Mouse (Mus musculus): ENCODE data around the gene Paxbp1. TPM values are rescaled to one million over a fixed set of nuclear protein-coding genes. Genes with fewer than 3 reads are reported as not detected.
"Not testable (repeated sequence)": the region's sequence is repeated elsewhere in the genome, so short reads cannot be mapped to it uniquely, and the experiment has no call there.

Gene Paxbp1
- 135 to 183 TPM (median 160 TPM) in 3 replicates for total RNA-seq (2017)

GRCm38 (mm10) chr16:91044270-91045182, at the start of gene Paxbp1:
Paxbp1 (minus strand) TSS chr16:91044543.
- peak; percentile 97 for ATAC-seq (replicated peaks; ENCODE audit: insufficient number of reproducible peaks, low FRiP score, low TSS enrichment, poor library complexity, severe bottlenecking)

- no peak for ATAC-seq (replicated peaks; ENCODE audit: insufficient number of reproducible peaks, low FRiP score, low TSS enrichment, poor library complexity, severe bottlenecking)
Measured at GRCm38 (mm10) chr16:91086642-91087306, 42.4 kb upstream of the Paxbp1 start.

- ATAC-seq (replicated peaks; ENCODE audit: insufficient number of reproducible peaks, low FRiP score, low TSS enrichment, poor library complexity, severe bottlenecking), result no peak
Measured at GRCm38 (mm10) chr16:91085239-91085825, 41.0 kb upstream of the Paxbp1 start.

GRCm38 (mm10) chr16:91084307-91085238, 40.2 kb upstream of the Paxbp1 start:
- ATAC-seq (replicated peaks; ENCODE audit: insufficient number of reproducible peaks, low FRiP score, low TSS enrichment, poor library complexity, severe bottlenecking), result no peak

- ATAC-seq (replicated peaks; ENCODE audit: insufficient number of reproducible peaks, low FRiP score, low TSS enrichment, poor library complexity, severe bottlenecking), result no peak
Measured at GRCm38 (mm10) chr16:91083002-91083646, 38.8 kb upstream of the Paxbp1 start.

GRCm38 (mm10) chr16:91081508-91081907, 37.2 kb upstream of the Paxbp1 start:
- ATAC-seq (replicated peaks; ENCODE audit: insufficient number of reproducible peaks, low FRiP score, low TSS enrichment, poor library complexity, severe bottlenecking), result peak; percentile 79

- ATAC-seq (replicated peaks; ENCODE audit: insufficient number of reproducible peaks, low FRiP score, low TSS enrichment, poor library complexity, severe bottlenecking), result 0 out of 2 replicates have a peak, but pooled peaks have one; percentile 19
Measured at GRCm38 (mm10) chr16:91076180-91076579, 31.8 kb upstream of the Paxbp1 start.

- not testable (repeated sequence) for ATAC-seq (replicated peaks; ENCODE audit: insufficient number of reproducible peaks, low FRiP score, low TSS enrichment, poor library complexity, severe bottlenecking)
Measured at GRCm38 (mm10) chr16:91075423-91075822, 31.1 kb upstream of the Paxbp1 start.

GRCm38 (mm10) chr16:91073163-91073892, 29.0 kb upstream of the Paxbp1 start:
- ATAC-seq (replicated peaks; ENCODE audit: insufficient number of reproducible peaks, low FRiP score, low TSS enrichment, poor library complexity, severe bottlenecking), result peak; percentile 95

GRCm38 (mm10) chr16:91072256-91072655, 27.9 kb upstream of the Paxbp1 start:
- ATAC-seq (replicated peaks; ENCODE audit: insufficient number of reproducible peaks, low FRiP score, low TSS enrichment, poor library complexity, severe bottlenecking), result no peak

- no peak for ATAC-seq (replicated peaks; ENCODE audit: insufficient number of reproducible peaks, low FRiP score, low TSS enrichment, poor library complexity, severe bottlenecking)
Measured at GRCm38 (mm10) chr16:91068969-91069368, 24.6 kb upstream of the Paxbp1 start.

GRCm38 (mm10) chr16:91067122-91067521, 22.8 kb upstream of the Paxbp1 start:
- no peak for ATAC-seq (replicated peaks; ENCODE audit: insufficient number of reproducible peaks, low FRiP score, low TSS enrichment, poor library complexity, severe bottlenecking)

GRCm38 (mm10) chr16:91064583-91065365, 20.4 kb upstream of the Paxbp1 start:
- ATAC-seq (replicated peaks; ENCODE audit: insufficient number of reproducible peaks, low FRiP score, low TSS enrichment, poor library complexity, severe bottlenecking), result no peak

- ATAC-seq (replicated peaks; ENCODE audit: insufficient number of reproducible peaks, low FRiP score, low TSS enrichment, poor library complexity, severe bottlenecking), result no peak
Measured at GRCm38 (mm10) chr16:91063786-91064185, 19.4 kb upstream of the Paxbp1 start.

- peak; percentile 52 for ATAC-seq (replicated peaks; ENCODE audit: insufficient number of reproducible peaks, low FRiP score, low TSS enrichment, poor library complexity, severe bottlenecking)
Measured at GRCm38 (mm10) chr16:91061531-91062318, 17.4 kb upstream of the Paxbp1 start.

GRCm38 (mm10) chr16:91057741-91058140, 13.4 kb upstream of the Paxbp1 start:
- no peak for ATAC-seq (replicated peaks; ENCODE audit: insufficient number of reproducible peaks, low FRiP score, low TSS enrichment, poor library complexity, severe bottlenecking)
